Mouse (Mus musculus): Measurements from ENCODE around the gene Cyth3. TPM values are rescaled to one million over a fixed set of nuclear protein-coding genes. Genes with fewer than 3 reads are reported as not detected.

Gene Cyth3
- polyA plus RNA-seq, 1 experiment from 2014 or later = 50.9 TPM

- H3K4me3 ChIP-seq (ENCODE audit: low read depth, low read length) = no peak overlapping the region
- no peak overlapping the region for H3K9ac ChIP-seq (replicated peaks; ENCODE audit: low read depth, low read length)
- H3K9me3 ChIP-seq (ENCODE audit: control insufficient read depth, low read depth, low read length) = no peaks in the 10 kb centered on the region
- ATAC-seq (ENCODE audit: insufficient number of reproducible peaks, insufficient read depth, low FRiP score, low read depth) = no peak
- WGBS = 89% methylated on average over 10 of the region's 10 CpGs
- H3K36me3 ChIP-seq (ENCODE audit: control insufficient read depth, insufficient read depth, low read length) = peaks cover 42% of the 10 kb centered on the region
- H3K27me3 ChIP-seq (ENCODE audit: control insufficient read depth, insufficient read depth, low read length) = no peaks in the 10 kb centered on the region
- no peak overlapping the region for H3K27ac ChIP-seq (ENCODE audit: low read length)
- H3K4me2 ChIP-seq (replicated peaks; ENCODE audit: low read depth, low read length) = no peak overlapping the region
- H3K4me1 ChIP-seq (ENCODE audit: control insufficient read depth, insufficient read depth, low read length) = no peaks in the 10 kb centered on the region
Observed at GRCm38 (mm10) chr5:143701074-143701473, 78.8 kb downstream of the Cyth3 start.

- Histone ChIP-seq H3K4me1 (ENCODE audit: control insufficient read depth, insufficient read depth, low read length) (no peaks in the 10 kb centered on the region), H3K4me3 (ENCODE audit: low read depth, low read length) (no peak overlapping the region), H3K36me3 (ENCODE audit: control insufficient read depth, insufficient read depth, low read length) (peaks cover 50% of the 10 kb centered on the region), H3K9ac (replicated peaks; ENCODE audit: low read depth, low read length) (no peak overlapping the region), H3K4me2 (replicated peaks; ENCODE audit: low read depth, low read length) (no peak overlapping the region), H3K27me3 (ENCODE audit: control insufficient read depth, insufficient read depth, low read length) (no peaks in the 10 kb centered on the region), H3K27ac (ENCODE audit: low read length) (0 out of 2 replicates have a peak overlapping the region, but pooled peaks have one; percentile 21), H3K9me3 (ENCODE audit: control insufficient read depth, low read depth, low read length) (no peaks in the 10 kb centered on the region)
- ATAC-seq (ENCODE audit: insufficient number of reproducible peaks, insufficient read depth, low FRiP score, low read depth) = no peak
- 78% methylated on average over 13 of the region's 13 CpGs for WGBS
Observed at GRCm38 (mm10) chr5:143704875-143705658, 82.8 kb downstream of the Cyth3 start.

- H3K27me3 ChIP-seq (ENCODE audit: control insufficient read depth, insufficient read depth, low read length) = no peaks in the 10 kb centered on the region
- peak overlapping the region; percentile 21; the same call in 1 of the 2 replicates for H3K27ac ChIP-seq (ENCODE audit: low read length)
- H3K4me3 ChIP-seq (ENCODE audit: low read depth, low read length) = no peak overlapping the region
- no peak overlapping the region for H3K4me2 ChIP-seq (replicated peaks; ENCODE audit: low read depth, low read length)
- H3K36me3 ChIP-seq (ENCODE audit: control insufficient read depth, insufficient read depth, low read length) = peaks cover 54% of the 10 kb centered on the region
- WGBS = 62% methylated on average over 1 of the region's 1 CpGs
- H3K9ac ChIP-seq (replicated peaks; ENCODE audit: low read depth, low read length) = no peak overlapping the region
- no peaks in the 10 kb centered on the region for H3K4me1 ChIP-seq (ENCODE audit: control insufficient read depth, insufficient read depth, low read length)
- ATAC-seq (ENCODE audit: insufficient number of reproducible peaks, insufficient read depth, low FRiP score, low read depth) = no peak
- H3K9me3 ChIP-seq (ENCODE audit: control insufficient read depth, low read depth, low read length) = no peaks in the 10 kb centered on the region
Observed at GRCm38 (mm10) chr5:143705659-143705982, 83.4 kb downstream of the Cyth3 start.

GRCm38 (mm10) chr5:143706030-143706821, 84.0 kb downstream of the Cyth3 start:
- Histone ChIP-seq H3K4me1 (ENCODE audit: control insufficient read depth, insufficient read depth, low read length) (no peaks in the 10 kb centered on the region), H3K4me3 (ENCODE audit: low read depth, low read length) (no peak overlapping the region), H3K27ac (ENCODE audit: low read length) (peak overlapping the region; percentile 28; the same call in 1 of the 2 replicates), H3K9ac (replicated peaks; ENCODE audit: low read depth, low read length) (no peak overlapping the region), H3K4me2 (replicated peaks; ENCODE audit: low read depth, low read length) (no peak overlapping the region), H3K9me3 (ENCODE audit: control insufficient read depth, low read depth, low read length) (no peaks in the 10 kb centered on the region), H3K36me3 (ENCODE audit: control insufficient read depth, insufficient read depth, low read length) (peaks cover 54% of the 10 kb centered on the region), H3K27me3 (ENCODE audit: control insufficient read depth, insufficient read depth, low read length) (no peaks in the 10 kb centered on the region)
- WGBS = 64% methylated on average over 9 of the region's 9 CpGs
- ATAC-seq (ENCODE audit: insufficient number of reproducible peaks, insufficient read depth, low FRiP score, low read depth) = peak; percentile 54; the same call in 1 of the 2 replicates

GRCm38 (mm10) chr5:143706822-143707200, 84.6 kb downstream of the Cyth3 start:
- no peak overlapping the region for H3K4me2 ChIP-seq (replicated peaks; ENCODE audit: low read depth, low read length)
- peak overlapping the region; percentile 22; the same call in 1 of the 2 replicates for H3K27ac ChIP-seq (ENCODE audit: low read length)
- no peaks in the 10 kb centered on the region for H3K9me3 ChIP-seq (ENCODE audit: control insufficient read depth, low read depth, low read length)
- 89% methylated on average over 7 of the region's 7 CpGs for WGBS
- H3K36me3 ChIP-seq (ENCODE audit: control insufficient read depth, insufficient read depth, low read length) = peaks cover 53% of the 10 kb centered on the region
- no peaks in the 10 kb centered on the region for H3K27me3 ChIP-seq (ENCODE audit: control insufficient read depth, insufficient read depth, low read length)
- H3K4me1 ChIP-seq (ENCODE audit: control insufficient read depth, insufficient read depth, low read length) = no peaks in the 10 kb centered on the region
- no peak overlapping the region for H3K4me3 ChIP-seq (ENCODE audit: low read depth, low read length)
- ATAC-seq (ENCODE audit: insufficient number of reproducible peaks, insufficient read depth, low FRiP score, low read depth) = peak; percentile 11; the same call in 1 of the 2 replicates
- H3K9ac ChIP-seq (replicated peaks; ENCODE audit: low read depth, low read length) = no peak overlapping the region

- Histone ChIP-seq H3K27ac (ENCODE audit: low read length) (no peak overlapping the region), H3K4me1 (ENCODE audit: control insufficient read depth, insufficient read depth, low read length) (no peaks in the 10 kb centered on the region), H3K9me3 (ENCODE audit: control insufficient read depth, low read depth, low read length) (no peaks in the 10 kb centered on the region), H3K36me3 (ENCODE audit: control insufficient read depth, insufficient read depth, low read length) (peaks cover 76% of the 10 kb centered on the region), H3K9ac (replicated peaks; ENCODE audit: low read depth, low read length) (no peak overlapping the region), H3K4me3 (ENCODE audit: low read depth, low read length) (no peak overlapping the region), H3K4me2 (replicated peaks; ENCODE audit: low read depth, low read length) (no peak overlapping the region), H3K27me3 (ENCODE audit: control insufficient read depth, insufficient read depth, low read length) (no peaks in the 10 kb centered on the region)
- WGBS = 18% methylated on average over 7 of the region's 7 CpGs
- 0 out of 2 replicates have a peak, but pooled peaks have one; percentile 43 for ATAC-seq (ENCODE audit: insufficient number of reproducible peaks, insufficient read depth, low FRiP score, low read depth)
Observed at GRCm38 (mm10) chr5:143711326-143711725, 89.1 kb downstream of the Cyth3 start.

GRCm38 (mm10) chr5:143712011-143712800, 90.0 kb downstream of the Cyth3 start:
- no peak for ATAC-seq (ENCODE audit: insufficient number of reproducible peaks, insufficient read depth, low FRiP score, low read depth)
- peaks cover 77% of the 10 kb centered on the region for H3K36me3 ChIP-seq (ENCODE audit: control insufficient read depth, insufficient read depth, low read length)
- WGBS = 88% methylated on average over 14 of the region's 14 CpGs

GRCm38 (mm10) chr5:143721962-143722361, 99.7 kb downstream of the Cyth3 start:
- no peak overlapping the region for H3K4me2 ChIP-seq (replicated peaks; ENCODE audit: low read depth, low read length)
- no peak overlapping the region for H3K4me3 ChIP-seq (ENCODE audit: low read depth, low read length)
- H3K9me3 ChIP-seq (ENCODE audit: control insufficient read depth, low read depth, low read length) = no peaks in the 10 kb centered on the region
- no peaks in the 10 kb centered on the region for H3K4me1 ChIP-seq (ENCODE audit: control insufficient read depth, insufficient read depth, low read length)
- H3K27ac ChIP-seq (ENCODE audit: low read length) = no peak overlapping the region
- no peaks in the 10 kb centered on the region for H3K27me3 ChIP-seq (ENCODE audit: control insufficient read depth, insufficient read depth, low read length)
- H3K9ac ChIP-seq (replicated peaks; ENCODE audit: low read depth, low read length) = no peak overlapping the region
- whole genome bisulfite sequencing = 92% methylated on average over 7 of the region's 7 CpGs
- no peak for ATAC-seq (ENCODE audit: insufficient number of reproducible peaks, insufficient read depth, low FRiP score, low read depth)
- peaks cover 83% of the 10 kb centered on the region for H3K36me3 ChIP-seq (ENCODE audit: control insufficient read depth, insufficient read depth, low read length)

More at GRCm38 (mm10) chr5:143712011-143712800, 90.0 kb downstream of the Cyth3 start:
- Histone ChIP-seq H3K4me3 (ENCODE audit: low read depth, low read length) (no peak overlapping the region), H3K4me2 (replicated peaks; ENCODE audit: low read depth, low read length) (no peak overlapping the region), H3K27me3 (ENCODE audit: control insufficient read depth, insufficient read depth, low read length) (no peaks in the 10 kb centered on the region), H3K27ac (ENCODE audit: low read length) (no peak overlapping the region), H3K9me3 (ENCODE audit: control insufficient read depth, low read depth, low read length) (no peaks in the 10 kb centered on the region), H3K9ac (replicated peaks; ENCODE audit: low read depth, low read length) (no peak overlapping the region), H3K4me1 (ENCODE audit: control insufficient read depth, insufficient read depth, low read length) (no peaks in the 10 kb centered on the region)
